Mouse (Mus musculus) cortical plate, adult 2 months (tissue): ENCODE data around the gene Farsa. TPM values are rescaled to one million over a fixed set of nuclear protein-coding genes. Genes with fewer than 3 reads are reported as not detected.
"Not testable (repeated sequence)": the region's sequence is repeated elsewhere in the genome, so short reads cannot be mapped to it uniquely, and the experiment has no call there.

ENCODE experiments used
- H3K27ac ChIP-seq: fragments of 200-500 bp; 2 replicates; pipeline ENCODE4 v1.5.1; 2012; ENCODE audit warnings: low read length, control low read depth, inconsistent platforms; ENCODE audit not compliant: insufficient read depth
- H3K4me1 ChIP-seq: fragments of 200-500 bp; 2 replicates; pipeline ENCODE4 v1.6.1; 2011; ENCODE audit warnings: low read length; ENCODE audit not compliant: control insufficient read depth, insufficient read depth
- H3K4me3 ChIP-seq: fragments of 200-500 bp; 2 replicates; pipeline ENCODE4 v1.5.1; 2011; ENCODE audit warnings: mild to moderate bottlenecking, low read length, control low read depth; ENCODE audit not compliant: insufficient read depth
- CTCF ChIP-seq: fragments of 200-500 bp; IDR thresholded peaks from 2 replicates; pipeline ENCODE4 v1.5.1; 2011; ENCODE audit warnings: mild to moderate bottlenecking, control low read depth, low read length; ENCODE audit not compliant: insufficient read depth; ENCODE audit errors: extremely low read depth
- POLR2A ChIP-seq: fragments of 200-500 bp; IDR thresholded peaks from 2 replicates; pipeline ENCODE4 v1.6.1; 2011; ENCODE audit warnings: mild to moderate bottlenecking, low read length, control low read depth; ENCODE audit not compliant: insufficient read depth; ENCODE audit errors: extremely low read depth
- polyA plus RNA-seq: library from polyadenylated mRNA; depleted of rRNA; stranded (reverse); fragments of >200 nt; gene quantifications from 2 replicates; pipeline ENCODE4 v1.2.3, GENCODE M21; 2012

The Farsa gene
- polyA plus RNA-seq, 1 experiment = 58.7 TPM

DNA sequence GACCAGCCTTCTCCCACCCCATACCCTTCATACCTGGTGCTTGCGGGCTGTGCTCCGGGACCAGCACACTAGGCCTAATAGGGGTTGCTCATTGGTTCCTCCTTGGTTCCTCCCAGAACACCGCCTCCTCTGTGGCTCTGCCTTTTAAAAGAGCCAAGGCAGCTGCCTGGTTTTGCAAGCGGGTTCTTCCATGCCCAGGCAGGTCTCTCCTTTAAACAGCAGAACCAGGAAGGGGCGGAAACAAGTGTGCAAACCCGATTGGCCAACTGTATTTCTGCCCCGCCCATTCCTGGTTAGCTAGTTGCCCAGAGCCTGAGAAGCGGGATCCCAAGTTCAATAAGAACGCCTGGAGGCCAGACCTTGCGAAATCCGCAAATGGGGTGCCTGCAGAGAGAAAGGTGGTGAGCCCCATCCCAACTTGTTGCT is 36.9 kb downstream of the Farsa start, which contains the start of gene Gcdh:
Gene Gcdh, minus strand, starts transcription at position 213 of the 426 bp plus-strand sequence.
- Histone ChIP-seq H3K27ac (no peak within 1 kb of the TSS), H3K4me1 (no peaks in the 10 kb centered on the region)
- peak; percentile 77; the same call in 1 of the 2 replicates for TF ChIP-seq POLR2A
- TF ChIP-seq CTCF = no peak

DNA sequence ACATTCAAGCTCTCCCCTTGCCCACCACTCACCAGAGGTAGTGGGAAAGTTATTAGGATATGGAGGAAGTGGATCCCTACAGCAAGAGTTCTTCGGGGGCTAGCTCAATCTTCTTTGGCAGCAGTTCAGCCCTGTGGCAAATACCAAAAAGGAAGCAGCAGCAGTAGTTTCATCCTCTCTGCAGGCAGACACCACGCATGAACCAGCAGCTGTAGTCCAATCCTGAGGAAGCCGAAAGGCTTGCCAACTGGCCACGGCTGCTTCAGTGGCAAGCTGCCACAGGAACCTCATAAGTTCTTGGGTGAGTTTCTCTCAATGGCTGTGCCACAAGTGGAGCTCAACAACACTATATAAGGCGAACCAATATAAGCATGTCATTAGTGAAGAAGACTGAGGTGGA is 39.2 kb downstream of the Farsa start:
- Histone ChIP-seq H3K27ac (no peak overlapping the region), H3K4me1 (no peaks in the 10 kb centered on the region), H3K4me3 (no peak overlapping the region)
- TF ChIP-seq CTCF (no peak), POLR2A (no peak)

More for the DNA sequence above, 36.9 kb downstream of the Farsa start, which contains the start of gene Gcdh:
- peak within 1 kb of the TSS; percentile 55 for H3K4me3 ChIP-seq

DNA sequence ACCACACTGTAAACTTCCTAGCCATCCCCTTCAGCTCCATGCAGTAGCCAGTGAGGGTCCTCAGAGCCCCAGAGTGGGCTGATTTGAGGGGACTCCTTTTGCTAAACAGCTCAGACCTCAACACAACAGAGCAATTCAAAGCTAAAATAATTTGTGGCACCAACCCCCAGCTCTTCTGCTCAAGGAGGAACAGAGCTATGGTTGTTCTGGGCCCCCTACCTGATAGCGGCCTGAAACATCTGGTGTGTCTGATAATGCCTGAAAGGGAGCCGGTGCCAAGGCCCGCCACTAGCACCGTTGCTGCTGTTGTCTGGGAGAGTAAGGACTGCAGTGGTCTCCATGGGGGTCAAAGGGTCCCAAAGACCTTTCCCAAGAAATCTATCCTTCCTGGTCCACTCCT is 44.3 kb downstream of the Farsa start:
- Histone ChIP-seq H3K27ac (no peak overlapping the region), H3K4me3 (no peak overlapping the region), H3K4me1 (peaks cover 1% of the 10 kb centered on the region; the same call in 1 of the 2 replicates)
- no peak for TF ChIP-seq CTCF
- no peak for TF ChIP-seq POLR2A

DNA sequence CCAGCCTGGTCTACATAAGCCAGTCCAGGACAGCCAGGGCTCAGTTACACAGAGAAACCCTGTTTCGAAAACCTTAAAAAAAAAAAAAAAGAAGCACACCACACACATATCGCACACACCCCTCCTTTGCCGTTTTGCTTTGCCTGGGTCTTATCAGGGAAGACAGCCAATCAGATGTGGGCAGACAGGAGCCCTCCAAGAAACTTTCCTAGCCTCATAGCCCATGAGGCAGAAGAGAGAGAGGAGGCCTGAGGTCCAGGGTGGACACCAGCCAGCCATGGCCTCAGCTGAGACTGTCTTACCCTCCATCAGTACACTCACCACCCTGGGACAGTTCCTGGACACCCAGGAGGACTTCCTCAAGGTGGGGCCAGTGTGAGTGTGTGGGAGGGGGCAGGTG is 45.0 kb downstream of the Farsa start, which contains the start of gene Klf1:
Gene Klf1, plus strand, starts transcription at position 177 of the 400 bp plus-strand sequence.
- TF ChIP-seq CTCF (no peak), POLR2A (no peak)
- Histone ChIP-seq H3K4me3 (peak within 1 kb of the TSS; percentile 39), H3K4me1 (peaks cover 1% of the 10 kb centered on the region; the same call in 1 of the 2 replicates), H3K27ac (no peak within 1 kb of the TSS)

DNA sequence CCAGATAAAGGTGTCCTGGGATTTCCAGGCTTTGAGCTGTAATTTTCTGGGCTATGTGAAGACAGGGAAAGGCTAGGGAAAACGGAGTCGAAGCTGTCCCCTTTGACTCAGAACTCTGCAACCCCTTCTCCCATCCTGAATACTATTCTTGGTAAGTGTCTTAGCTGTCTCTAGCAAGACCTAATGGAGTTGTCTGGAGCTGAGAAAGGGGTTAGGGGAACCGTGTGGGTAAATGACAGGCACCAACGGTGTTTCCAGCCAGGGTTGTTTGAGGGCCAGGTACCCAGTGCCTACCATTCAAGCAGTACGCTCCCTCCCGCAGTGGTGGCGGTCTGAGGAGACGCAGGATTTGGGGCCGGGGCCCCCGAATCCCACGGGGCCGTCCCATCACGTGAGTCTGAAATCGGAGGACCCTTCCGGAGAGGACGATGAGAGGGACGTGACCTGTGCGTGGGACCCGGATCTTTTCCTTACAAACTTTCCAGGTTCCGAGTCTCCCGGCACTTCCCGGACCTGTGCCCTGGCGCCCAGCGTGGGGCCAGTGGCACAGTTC is 45.7 kb downstream of the Farsa start:
- TF ChIP-seq CTCF (no peak), POLR2A (no peak)
- H3K4me3 ChIP-seq = peak overlapping the region; percentile 39
- H3K27ac ChIP-seq = no peak overlapping the region
- peaks cover 1% of the 10 kb centered on the region; the same call in 1 of the 2 replicates for H3K4me1 ChIP-seq

DNA sequence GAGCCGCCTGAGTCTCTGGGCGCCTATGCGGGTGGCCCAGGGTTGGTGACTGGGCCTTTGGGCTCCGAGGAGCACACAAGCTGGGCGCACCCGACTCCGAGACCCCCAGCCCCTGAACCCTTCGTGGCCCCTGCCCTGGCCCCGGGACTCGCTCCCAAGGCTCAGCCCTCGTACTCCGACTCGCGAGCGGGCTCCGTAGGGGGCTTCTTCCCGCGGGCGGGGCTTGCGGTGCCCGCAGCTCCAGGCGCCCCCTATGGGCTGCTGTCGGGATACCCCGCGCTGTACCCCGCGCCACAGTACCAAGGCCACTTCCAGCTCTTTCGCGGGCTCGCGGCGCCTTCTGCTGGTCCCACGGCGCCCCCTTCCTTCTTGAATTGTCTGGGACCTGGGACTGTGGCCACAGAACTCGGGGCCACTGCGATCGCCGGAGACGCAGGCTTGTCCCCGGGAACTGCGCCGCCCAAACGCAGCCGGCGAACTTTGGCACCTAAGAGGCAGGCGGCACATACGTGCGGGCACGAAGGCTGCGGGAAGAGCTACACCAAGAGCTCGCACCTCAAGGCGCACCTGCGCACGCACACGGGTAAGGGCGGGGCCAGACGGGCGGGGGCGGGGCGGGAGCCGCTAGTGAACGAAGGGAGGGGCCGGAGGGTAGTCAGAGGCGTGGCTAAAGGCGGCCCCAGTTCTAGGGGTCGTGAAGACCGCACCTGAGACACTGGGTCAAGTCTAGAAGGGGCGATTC is 46.3 kb downstream of the Farsa start:
- no peak for TF ChIP-seq POLR2A
- TF ChIP-seq CTCF = peak; percentile 49
- peak overlapping the region; percentile 39 for H3K4me3 ChIP-seq
- H3K4me1 ChIP-seq = peaks cover 1% of the 10 kb centered on the region; the same call in 1 of the 2 replicates
- no peak overlapping the region for H3K27ac ChIP-seq

DNA sequence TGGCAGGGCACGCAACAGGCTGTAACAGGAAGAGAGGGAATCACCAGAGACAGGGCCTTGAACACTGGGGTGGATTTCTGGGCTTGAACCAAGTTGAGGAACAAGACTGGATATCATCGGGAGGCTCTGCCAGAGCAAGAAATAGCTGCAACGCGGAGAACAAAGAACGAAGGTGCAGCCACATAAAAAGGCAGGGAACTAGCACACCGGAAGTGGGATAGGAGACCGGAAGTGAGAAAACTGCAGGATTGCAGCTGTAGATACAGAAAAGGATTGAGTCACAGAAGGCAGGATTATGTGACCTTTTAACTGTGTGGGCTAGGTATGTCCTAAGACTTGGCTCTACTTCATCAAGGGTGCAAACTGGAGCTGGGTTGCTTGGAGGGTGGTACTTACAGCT is 47.6 kb downstream of the Farsa start:
- H3K4me1 ChIP-seq = peaks cover 1% of the 10 kb centered on the region; the same call in 1 of the 2 replicates
- TF ChIP-seq CTCF (no peak), POLR2A (no peak)
- no peak overlapping the region for H3K4me3 ChIP-seq
- H3K27ac ChIP-seq = no peak overlapping the region

DNA sequence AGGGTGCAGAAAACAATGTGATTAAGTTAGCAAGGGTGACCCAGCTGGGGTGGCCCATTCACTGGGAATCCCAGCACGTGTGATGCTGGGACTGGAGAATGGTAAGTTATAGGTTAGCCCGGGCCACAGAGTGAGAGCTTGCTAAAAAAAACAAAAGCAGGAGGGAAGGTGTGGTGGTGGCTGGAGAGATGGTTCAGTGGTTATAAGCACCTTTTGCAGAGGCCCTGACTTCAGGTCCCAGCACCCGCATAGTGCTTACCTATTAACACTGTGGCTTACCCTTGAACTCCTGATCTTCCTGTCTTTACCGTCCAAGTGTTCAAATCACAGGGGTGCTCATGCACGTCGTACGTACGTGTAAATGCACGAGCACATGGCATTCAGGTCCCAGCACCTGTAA is 50.2 kb downstream of the Farsa start:
- TF ChIP-seq CTCF (no peak), POLR2A (no peak)
- Histone ChIP-seq H3K27ac (no peak overlapping the region), H3K4me3 (no peak overlapping the region), H3K4me1 (peaks cover 1% of the 10 kb centered on the region; the same call in 1 of the 2 replicates)

DNA sequence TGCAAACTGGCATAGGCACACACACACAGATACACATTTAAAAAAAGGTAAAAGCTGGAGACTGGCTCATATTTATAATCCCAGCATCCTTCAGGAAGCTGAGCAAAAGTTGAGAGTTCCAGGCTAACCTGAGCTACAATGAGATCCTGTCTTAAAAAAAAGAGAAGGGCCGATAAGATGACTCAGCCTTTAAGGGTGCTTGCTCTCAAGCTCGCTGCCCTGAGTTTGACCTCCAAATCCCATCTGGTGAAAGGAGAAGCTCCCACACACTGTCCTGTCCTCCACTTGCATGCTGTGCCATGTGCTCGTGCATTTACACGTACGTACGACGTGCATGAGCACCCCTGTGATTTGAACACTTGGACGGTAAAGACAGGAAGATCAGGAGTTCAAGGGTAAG is 50.7 kb downstream of the Farsa start:
- Histone ChIP-seq H3K27ac (no peak overlapping the region), H3K4me1 (peaks cover 1% of the 10 kb centered on the region; the same call in 1 of the 2 replicates), H3K4me3 (no peak overlapping the region)
- TF ChIP-seq POLR2A = no peak
- no peak for TF ChIP-seq CTCF

DNA sequence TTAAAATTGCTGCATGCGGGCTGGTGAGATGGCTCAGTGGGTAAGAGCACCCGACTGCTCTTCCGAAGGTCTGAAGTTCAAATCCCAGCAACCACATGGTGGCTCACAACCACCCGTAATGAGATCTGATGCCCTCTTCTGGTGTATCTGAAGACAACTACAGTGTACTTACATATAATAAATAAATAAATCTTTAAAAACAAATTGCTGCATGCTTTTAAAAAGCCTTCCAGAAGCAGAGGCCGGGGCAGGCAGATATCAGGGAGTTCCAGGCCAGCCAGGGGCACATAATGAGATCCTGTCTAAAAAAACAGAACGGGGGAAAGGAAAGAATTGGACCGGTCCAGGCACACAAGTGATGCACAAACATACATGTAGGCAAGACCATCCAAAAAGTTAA is 51.2 kb downstream of the Farsa start:
- H3K4me1 ChIP-seq, H3K27ac ChIP-seq: not testable (repeated sequence)
- H3K4me3 ChIP-seq = peak overlapping the region; percentile 30; the same call in 1 of the 2 replicates
